Mouse (Mus musculus) lung, adult 2 months (tissue): ENCODE data around the gene Prkar1a.

Experiments
- CTCF ChIP-seq: fragments of 200-500 bp; IDR thresholded peaks from 2 replicates; pipeline ENCODE4 v1.5.1; 2011; ENCODE audit warnings: mild to moderate bottlenecking, low read length, control low read depth; ENCODE audit not compliant: insufficient read depth
- POLR2A ChIP-seq: fragments of 200-500 bp; IDR thresholded peaks from 2 replicates; pipeline ENCODE4 v1.6.1; 2011; ENCODE audit warnings: low read depth, mild to moderate bottlenecking, control low read depth, low read length, borderline replicate concordance; ENCODE audit errors: extremely low read depth

DNA sequence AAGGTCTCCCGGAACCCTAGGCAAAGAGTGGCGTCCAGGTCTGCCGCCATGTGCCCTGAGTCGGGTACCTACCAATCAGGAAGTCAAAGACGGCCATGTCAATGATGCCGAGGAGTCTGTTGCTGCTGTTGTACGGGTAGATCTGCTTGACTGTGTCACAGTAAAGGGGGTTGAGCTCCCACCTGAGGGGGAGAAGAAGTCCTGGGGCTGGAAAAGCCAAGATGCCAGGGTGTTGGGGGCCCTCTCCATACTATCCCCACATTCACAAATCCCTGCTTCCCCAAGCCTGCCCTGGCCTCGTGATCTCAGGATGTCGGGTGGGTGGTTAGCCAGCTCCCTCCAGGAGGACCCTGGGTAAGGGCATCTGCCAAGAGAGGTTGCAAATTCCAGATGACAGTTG lies 26.6 kb downstream of the Prkar1a start:
- no peak for TF ChIP-seq CTCF
- TF ChIP-seq POLR2A = no peak
